Mouse (Mus musculus) bone marrow macrophage, adult 2 months (primary cell): Measurements from ENCODE around the gene Tmprss6. TPM values are rescaled to one million over a fixed set of nuclear protein-coding genes. Genes with fewer than 3 reads are reported as not detected.
A peak's percentile ranks its signal among the peaks of the same experiment; 100 is the strongest.

Source experiments
- H3K27ac ChIP-seq: 2 replicates; pipeline ENCODE4 v1.5.1; 2012; ENCODE audit warnings: low read depth, low read length; ENCODE audit not compliant: insufficient read depth
- H3K4me1 ChIP-seq: 2 replicates; pipeline ENCODE4 v1.6.1; 2012; ENCODE audit warnings: low read length; ENCODE audit not compliant: control insufficient read depth, insufficient read depth
- H3K4me3 ChIP-seq: 2 replicates; pipeline ENCODE4 v1.5.1; 2012; ENCODE audit warnings: mild to moderate bottlenecking, low read length, moderate library complexity; ENCODE audit not compliant: insufficient read depth
- CTCF ChIP-seq: IDR thresholded peaks from 2 replicates; pipeline ENCODE4 v1.5.1; 2012; ENCODE audit warnings: low read depth, mild to moderate bottlenecking, low read length, moderate library complexity
- POLR2A ChIP-seq: IDR thresholded peaks from 2 replicates; pipeline ENCODE4 v1.6.1; 2012; ENCODE audit warnings: mild to moderate bottlenecking, low read depth, low read length, borderline replicate concordance
- polyA plus RNA-seq: library from polyadenylated mRNA; stranded (reverse); fragments of >200 nt; gene quantifications from 2 replicates; pipeline ENCODE4 v1.2.4, GENCODE M21; 2012; ENCODE audit not compliant: missing spikeins, insufficient read depth, insufficient read length

The Tmprss6 gene
- polyA plus RNA-seq, 1 experiment = not detected

DNA sequence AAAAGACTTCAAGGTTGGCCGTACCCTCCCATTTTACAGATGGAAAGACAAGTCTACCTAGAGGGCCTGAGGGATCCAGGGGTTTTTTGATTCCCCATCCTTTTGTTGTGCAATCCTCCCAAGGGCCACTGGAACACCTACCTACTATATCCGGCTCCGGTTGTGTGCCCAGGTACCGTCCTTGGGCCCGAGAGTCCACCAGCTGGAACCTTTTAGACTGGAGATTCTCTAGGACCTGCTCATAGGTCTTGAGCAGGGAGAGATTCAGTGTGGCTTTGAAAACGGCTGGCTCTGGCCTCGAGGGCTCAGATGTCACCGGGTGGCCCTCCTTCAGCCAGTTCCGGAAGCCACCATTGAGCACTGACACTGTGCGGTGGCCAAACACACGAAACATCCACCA is 63.3 kb downstream of the Tmprss6 start:
- Histone ChIP-seq H3K4me3 (peak overlapping the region; percentile 83), H3K27ac (no peak overlapping the region), H3K4me1 (peaks cover 55% of the 10 kb centered on the region)
- TF ChIP-seq POLR2A (no peak), CTCF (no peak)

DNA sequence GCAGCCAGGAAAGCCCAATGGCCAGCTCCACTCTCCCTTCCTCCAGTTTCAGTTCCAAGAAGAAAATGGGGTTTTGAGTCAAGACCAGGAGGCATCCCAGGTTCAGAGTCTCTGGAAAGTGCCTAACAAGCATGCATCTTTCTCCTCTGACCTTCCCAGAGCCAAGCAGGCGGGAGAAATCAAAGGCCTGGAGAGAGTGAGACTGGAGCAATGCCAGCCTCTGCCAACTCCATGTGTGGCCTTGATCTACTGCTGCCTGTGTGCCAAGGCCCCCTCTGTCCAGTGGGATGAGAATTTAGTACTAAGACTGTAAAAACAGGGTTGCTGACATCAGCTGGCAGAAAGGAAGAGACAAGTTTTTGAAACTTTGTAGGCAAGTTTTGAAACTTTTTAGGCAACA is 64.5 kb downstream of the Tmprss6 start:
- TF ChIP-seq POLR2A (no peak), CTCF (no peak)
- Histone ChIP-seq H3K4me1 (peaks cover 55% of the 10 kb centered on the region), H3K27ac (no peak overlapping the region), H3K4me3 (no peak overlapping the region)

DNA sequence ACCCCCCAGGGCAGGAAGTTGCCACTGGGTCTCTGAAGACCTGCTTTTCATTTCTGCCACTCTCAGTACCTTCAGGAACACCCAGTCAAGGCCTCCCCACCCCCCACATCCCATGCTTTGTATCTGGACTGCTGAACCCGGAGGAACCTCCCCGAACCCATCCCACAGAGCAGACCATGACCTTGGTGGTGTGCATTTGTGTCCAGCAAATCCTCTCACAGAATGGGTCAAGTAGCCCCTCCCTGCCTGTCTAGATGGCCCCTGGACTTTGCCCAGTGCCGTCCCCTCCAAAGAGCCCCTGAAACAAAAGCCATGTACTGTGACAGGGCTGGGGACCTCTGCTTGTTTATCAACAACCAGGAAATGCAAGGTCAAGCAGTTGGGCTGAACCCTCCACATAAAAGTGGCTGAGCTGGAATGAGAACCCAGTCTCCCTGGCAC is 65.1 kb downstream of the Tmprss6 start:
- H3K4me1 ChIP-seq = peaks cover 55% of the 10 kb centered on the region
- TF ChIP-seq POLR2A = no peak
- no peak for TF ChIP-seq CTCF
- no peak overlapping the region for H3K27ac ChIP-seq
- H3K4me3 ChIP-seq = no peak overlapping the region

DNA sequence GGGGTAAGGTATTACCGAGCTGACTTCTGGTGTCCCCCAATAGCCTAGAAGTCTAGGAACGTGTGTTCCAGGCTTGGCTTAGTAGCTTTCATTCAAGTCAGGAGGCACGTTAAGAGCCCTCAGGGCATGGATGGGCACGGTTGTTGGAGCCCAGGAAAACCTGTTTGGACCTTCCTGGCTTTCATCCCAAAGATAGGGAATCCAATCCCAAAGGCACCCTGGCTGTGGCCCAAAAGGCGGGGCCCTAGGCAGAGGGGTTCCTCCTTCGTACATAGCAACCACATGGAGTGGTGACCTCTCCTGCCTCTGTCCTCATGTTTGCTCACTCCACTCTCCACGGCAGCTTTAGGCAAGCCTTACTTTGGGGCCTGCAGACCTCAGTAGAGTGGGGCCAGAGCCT is 66.0 kb downstream of the Tmprss6 start:
- TF ChIP-seq POLR2A (no peak), CTCF (no peak)
- H3K4me3 ChIP-seq = no peak overlapping the region
- H3K4me1 ChIP-seq = peaks cover 47% of the 10 kb centered on the region
- peak overlapping the region; percentile 84 for H3K27ac ChIP-seq

DNA sequence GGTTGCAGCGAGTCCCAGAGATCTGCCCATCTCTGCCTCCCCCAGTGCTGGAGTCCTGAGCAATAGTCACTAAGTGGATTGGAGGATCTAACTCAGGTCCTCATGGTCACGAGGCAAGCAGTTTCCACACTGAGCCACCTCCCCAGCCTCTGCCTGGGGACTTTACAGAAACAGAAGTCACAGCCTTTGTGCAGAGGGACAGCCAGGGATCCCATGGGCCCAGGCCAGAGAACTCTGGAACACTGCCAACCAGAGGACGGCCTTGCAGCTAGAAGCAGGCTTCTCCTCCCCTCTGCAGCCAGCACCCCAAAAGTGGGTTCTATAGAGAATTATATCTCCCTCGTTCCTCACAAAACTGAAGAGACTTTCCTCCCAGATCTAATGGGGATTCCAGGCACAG is 66.5 kb downstream of the Tmprss6 start:
- Histone ChIP-seq H3K4me1 (peaks cover 43% of the 10 kb centered on the region), H3K4me3 (no peak overlapping the region), H3K27ac (peak overlapping the region; percentile 84)
- no peak for TF ChIP-seq POLR2A
- no peak for TF ChIP-seq CTCF

DNA sequence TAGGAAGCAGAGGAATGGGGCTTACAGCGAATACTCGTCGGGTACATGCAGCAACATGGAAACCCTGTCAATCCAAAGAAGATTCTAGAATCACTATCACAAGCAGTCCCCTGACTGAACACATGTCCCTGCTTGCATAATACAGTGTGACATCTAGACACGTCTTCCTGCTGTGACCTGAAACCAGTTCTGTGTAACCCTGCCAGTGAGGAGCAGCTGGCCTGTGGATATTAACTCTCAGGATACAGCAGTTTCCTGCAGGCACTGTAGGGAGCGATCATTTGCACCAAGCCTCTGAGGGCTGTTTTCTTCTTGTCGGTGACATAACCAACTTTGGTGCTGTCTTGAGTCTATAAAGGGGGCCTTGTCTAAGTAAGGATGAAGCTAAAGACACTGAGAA is 67.1 kb downstream of the Tmprss6 start:
- Histone ChIP-seq H3K27ac (peak overlapping the region; percentile 84), H3K4me3 (no peak overlapping the region), H3K4me1 (peaks cover 43% of the 10 kb centered on the region)
- TF ChIP-seq CTCF (no peak), POLR2A (no peak)

DNA sequence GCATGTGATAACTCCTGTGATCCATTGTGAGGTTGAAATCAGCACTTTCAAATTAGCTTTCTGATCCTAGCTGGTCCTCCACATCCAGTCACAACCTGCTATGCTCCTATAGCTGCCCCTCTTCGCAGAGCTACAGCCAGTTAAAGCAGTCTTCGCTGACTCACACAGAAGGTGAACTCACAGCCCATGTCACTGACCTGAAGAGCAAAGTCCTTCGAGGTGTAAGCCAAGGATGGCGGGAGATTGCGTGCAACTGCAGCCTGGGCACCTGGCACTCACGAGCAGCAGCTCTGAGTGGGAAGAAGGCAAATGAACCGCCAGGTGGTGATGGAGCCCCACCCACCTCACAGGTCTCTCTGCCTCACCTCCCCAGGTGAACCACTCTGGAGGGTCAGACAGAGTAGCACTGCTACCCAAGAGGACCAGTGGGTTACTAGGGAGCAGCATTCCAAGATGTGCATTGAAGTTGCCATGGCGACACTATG is 72.9 kb downstream of the Tmprss6 start, which contains the start of gene Tex33:
Tex33 (minus strand) TSS at position 435 of the 485 bp plus-strand sequence.
- no peak within 1 kb of the TSS for H3K27ac ChIP-seq
- H3K4me1 ChIP-seq = peaks cover 7% of the 10 kb centered on the region
- H3K4me3 ChIP-seq = no peak within 1 kb of the TSS
- TF ChIP-seq POLR2A (no peak), CTCF (no peak)

DNA sequence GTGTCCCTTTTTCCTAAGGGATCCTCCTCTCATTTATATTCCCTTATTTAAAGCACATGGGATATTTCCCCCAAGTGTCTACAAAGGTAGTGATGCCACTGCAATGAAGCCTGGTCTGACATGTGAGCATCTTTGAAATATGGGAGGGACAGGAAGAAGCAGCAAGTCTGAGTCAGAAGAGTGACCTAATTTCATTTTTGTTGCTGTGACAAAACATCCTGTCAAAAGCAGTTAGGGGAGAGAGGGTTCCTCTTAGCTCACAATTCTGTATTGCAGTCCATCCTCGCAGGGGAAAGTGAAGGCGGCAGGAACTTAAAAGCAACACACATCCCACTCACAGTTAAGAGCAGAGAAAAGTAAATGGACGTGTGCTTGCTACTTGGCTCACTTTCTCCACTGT is 77.6 kb downstream of the Tmprss6 start:
- Histone ChIP-seq H3K4me3 (no peak overlapping the region), H3K4me1 (peaks cover 10% of the 10 kb centered on the region; the same call in 1 of the 2 replicates), H3K27ac (no peak overlapping the region)
- no peak for TF ChIP-seq CTCF
- TF ChIP-seq POLR2A = no peak

Other genes with a start within 250 kb of the Tmprss6 start
- gene Ncf4, start 223.8 kb downstream of the Tmprss6 start, polyA plus RNA-seq = 350 and 424 TPM in 2 replicates
- gene Csf2rb2, start 162.9 kb downstream of the Tmprss6 start, polyA plus RNA-seq = 66.8 and 71.4 TPM in 2 replicates
- gene Csf2rb, start 142.9 kb downstream of the Tmprss6 start, polyA plus RNA-seq = 161 and 193 TPM in 2 replicates
- gene Tex33, start 72.7 kb downstream of the Tmprss6 start, polyA plus RNA-seq = not detected in 2 replicates
- gene Tst, start 62.7 kb downstream of the Tmprss6 start, polyA plus RNA-seq = 1.4 and 2.1 TPM in 2 replicates
- 19.2 and 21.6 TPM in 2 replicates for gene Mpst, start 62.2 kb downstream of the Tmprss6 start, polyA plus RNA-seq
- gene Kctd17, start 40.1 kb downstream of the Tmprss6 start, polyA plus RNA-seq = 4.8 and 5.3 TPM in 2 replicates
- gene Il2rb, start 26.6 kb upstream of the Tmprss6 start, polyA plus RNA-seq = not detected in 2 replicates
- gene C1qtnf6, start 62.8 kb upstream of the Tmprss6 start, polyA plus RNA-seq = 1.9 and 2.2 TPM in 2 replicates
- gene Sstr3, start 76.1 kb upstream of the Tmprss6 start, polyA plus RNA-seq = not detected in 2 replicates
- gene Rac2, start 104.1 kb upstream of the Tmprss6 start, polyA plus RNA-seq = 440 and 552 TPM in 2 replicates
- 382 and 398 TPM in 2 replicates for gene Cyth4, start 128.4 kb upstream of the Tmprss6 start, polyA plus RNA-seq